Mouse (Mus musculus): ENCODE data around the gene Hdac4. TPM values are rescaled to one million over a fixed set of nuclear protein-coding genes. Genes with fewer than 3 reads are reported as not detected.

Hdac4 gene
- 10 to 100 TPM; 37.2 to 39.9 TPM for total RNA-seq (2021)

GRCm38 (mm10) chr1:92195360-92196149 lies at the start of gene Hdac4:
Hdac4 (minus strand) TSS chr1:92195699.
- intact Hi-C loops (cut with DNase I): no loop called here

GRCm38 (mm10) chr1:92243549-92243948 lies 48.0 kb upstream of the Hdac4 start:
- no peak for DNase-seq
- intact Hi-C loops (cut with DNase I): no loop called here

More at GRCm38 (mm10) chr1:92195360-92196149, at the start of gene Hdac4:
- peak; percentile 80 to 86 for DNase-seq

DNA sequence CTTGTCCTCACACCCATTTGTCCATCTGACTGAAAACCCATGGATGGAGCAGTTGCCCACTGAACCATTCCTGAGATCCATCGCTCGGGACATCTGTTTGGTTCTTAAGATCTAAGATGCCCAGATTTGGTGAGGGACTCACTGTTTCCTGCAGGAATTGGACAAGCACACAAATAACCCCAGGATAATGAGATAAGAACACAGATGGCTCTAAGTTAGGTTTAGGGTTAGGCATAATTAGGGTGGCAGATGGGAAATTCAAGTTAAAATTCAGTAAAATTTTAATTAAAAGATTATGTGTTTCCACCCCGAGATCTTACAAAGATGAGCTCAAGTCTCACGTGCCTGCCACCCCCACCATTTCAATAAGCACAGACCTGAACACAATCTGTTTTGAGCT lies 44.6 kb upstream of the Hdac4 start:
- intact Hi-C loops (cut with DNase I): no loop called here
- no peak for DNase-seq

DNA sequence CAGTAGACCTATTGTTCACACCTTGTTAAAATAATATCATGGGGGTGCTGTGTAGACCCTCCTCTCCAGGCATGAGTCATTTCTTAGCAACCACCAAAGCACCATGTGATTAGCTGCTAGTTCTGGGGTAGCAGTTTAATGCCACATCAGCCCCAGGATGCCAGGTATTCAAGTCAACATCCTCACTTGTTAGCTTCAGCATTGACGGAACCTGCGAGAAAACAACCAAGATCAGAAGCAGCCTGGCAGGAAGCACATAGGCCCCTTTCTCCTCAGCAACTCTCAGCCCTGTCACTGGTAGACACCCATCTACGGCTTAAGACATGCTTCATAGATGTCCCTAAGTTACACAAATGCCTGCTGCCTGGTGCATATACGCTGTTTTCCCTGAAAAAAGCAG lies 40.1 kb upstream of the Hdac4 start:
- DNase-seq: no peak
- intact Hi-C loops (cut with DNase I): no loop called here

GRCm38 (mm10) chr1:92225297-92225696 lies 29.8 kb upstream of the Hdac4 start:
- DNase-seq: no peak
- intact Hi-C loops (cut with DNase I): no loop called here

DNA sequence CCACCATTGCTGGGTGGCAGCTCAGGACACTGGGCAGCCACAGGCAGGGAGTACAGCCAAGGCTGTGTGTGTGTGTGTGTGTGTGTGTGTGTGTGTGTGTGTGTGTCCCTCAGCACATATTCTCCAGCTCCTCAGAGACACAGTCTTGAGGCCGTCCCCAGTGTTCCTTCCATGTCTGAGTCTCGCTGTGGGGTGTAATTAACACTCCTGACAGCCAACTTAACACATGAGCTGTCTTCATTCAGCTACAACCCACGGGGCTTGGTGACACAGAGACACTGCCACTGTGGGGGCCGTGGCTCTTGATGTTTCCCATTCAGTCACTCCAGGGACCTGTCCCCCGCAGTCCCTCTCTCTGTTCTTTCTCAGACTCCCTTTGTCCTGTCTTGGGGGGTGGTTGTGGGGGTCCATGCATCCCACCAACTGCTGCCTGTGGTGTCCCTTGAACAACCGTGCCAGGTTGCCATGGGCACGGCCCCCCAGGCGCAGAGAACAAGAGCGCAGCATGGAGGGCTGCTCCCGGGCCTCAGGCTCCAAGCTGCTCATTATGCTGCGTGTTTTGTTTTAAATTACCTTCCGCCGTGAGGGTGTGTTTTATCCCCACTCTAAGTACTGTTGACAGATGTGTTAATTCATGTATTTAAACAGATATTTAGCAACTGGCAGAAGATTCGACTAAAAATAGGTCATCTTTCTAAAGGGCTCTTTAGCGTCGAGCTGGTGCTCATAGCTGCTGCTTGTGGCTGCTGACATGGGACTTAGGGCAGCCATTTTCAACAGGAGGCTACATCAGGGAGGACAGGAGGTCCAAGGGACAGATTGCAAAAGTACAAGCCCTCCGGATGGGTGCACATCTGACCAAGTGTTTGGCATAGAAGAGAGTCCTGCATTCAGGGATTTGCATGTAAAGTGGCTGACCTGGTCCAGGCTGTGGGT lies 28.7 kb upstream of the Hdac4 start:
- DNase-seq: no peak
- intact Hi-C loops (cut with DNase I): no loop called here

DNA sequence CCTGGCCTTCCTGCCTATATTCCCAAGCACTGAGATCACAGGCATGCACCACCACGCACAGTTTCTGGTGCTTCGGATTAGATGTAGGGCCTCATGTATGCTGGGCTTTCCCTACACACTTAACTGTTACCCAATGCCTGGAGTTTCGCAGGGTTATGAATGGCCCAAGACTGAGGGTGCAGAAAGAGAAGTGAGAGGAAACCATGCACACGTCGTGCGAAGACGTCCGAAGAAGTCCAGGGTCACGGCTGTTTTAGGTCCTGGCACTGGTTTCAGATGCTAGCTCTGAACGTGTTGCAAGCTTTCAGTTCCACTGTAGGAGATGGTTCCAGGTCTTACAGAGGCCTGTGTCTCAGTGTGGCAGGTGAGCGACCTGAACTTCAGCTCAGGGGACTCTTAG lies 21.2 kb upstream of the Hdac4 start:
- intact Hi-C loops (cut with DNase I): no loop called here
- DNase-seq: peak in 1 of 2 experiments; percentile 12

DNA sequence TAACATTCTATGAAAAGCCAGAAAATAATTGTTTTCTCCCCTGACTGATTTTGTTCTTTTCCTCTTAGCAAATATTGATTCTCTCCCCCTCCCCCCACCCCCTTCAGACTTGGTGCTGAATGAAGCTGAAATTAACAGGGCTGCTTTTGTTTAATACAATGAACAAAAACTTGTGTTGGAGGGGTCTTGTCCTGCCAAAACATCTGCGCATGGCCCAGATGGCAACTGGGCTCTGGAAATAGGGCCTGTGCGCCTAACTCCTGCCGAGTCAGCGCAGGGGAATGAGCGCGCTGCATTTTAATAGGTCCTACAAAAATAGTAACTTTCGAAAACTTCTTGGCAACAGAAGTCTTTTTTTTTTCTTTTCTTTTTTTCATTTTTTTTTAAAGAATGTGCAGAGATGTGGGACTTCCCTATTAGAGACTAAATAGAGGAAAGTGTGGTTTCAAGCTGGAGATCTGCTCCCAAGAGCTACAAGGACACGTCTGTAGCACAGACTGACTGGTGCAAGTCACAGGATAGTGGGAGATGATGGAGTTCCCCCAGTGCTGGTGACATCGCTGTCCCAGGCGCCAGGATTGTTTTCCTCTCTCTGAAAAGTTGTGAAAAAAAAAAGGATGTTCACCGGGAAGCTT lies 20.6 kb upstream of the Hdac4 start:
- intact Hi-C loops (cut with DNase I): no loop called here
- peak; percentile 28 to 36 for DNase-seq

DNA sequence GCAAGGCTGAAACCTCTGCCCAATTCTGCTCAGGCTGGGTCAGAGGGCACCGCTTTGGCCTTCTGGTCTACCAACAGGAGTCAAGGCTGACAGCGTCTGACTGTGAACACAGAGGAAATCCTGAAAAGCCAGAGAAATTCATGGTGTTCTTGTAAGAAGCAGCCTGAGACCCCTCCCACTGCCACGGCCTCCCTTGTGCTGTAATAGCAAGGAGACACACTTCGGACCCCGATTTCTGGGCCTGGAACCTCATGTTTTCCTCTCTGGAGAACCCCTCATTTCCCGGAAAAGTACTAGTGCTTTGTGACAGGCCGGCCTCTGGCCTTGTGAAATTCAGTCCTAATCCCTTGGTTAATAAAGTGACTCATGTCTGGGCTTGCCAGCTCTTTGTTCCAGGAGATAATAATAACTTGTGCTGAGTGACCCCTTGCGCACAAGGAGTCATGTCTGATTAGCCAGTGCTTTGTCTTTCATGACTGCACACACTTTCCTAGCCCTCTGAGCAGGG lies 19.7 kb upstream of the Hdac4 start:
- intact Hi-C loops (cut with DNase I): no loop called here
- DNase-seq: peak; percentile 71 to 74

DNA sequence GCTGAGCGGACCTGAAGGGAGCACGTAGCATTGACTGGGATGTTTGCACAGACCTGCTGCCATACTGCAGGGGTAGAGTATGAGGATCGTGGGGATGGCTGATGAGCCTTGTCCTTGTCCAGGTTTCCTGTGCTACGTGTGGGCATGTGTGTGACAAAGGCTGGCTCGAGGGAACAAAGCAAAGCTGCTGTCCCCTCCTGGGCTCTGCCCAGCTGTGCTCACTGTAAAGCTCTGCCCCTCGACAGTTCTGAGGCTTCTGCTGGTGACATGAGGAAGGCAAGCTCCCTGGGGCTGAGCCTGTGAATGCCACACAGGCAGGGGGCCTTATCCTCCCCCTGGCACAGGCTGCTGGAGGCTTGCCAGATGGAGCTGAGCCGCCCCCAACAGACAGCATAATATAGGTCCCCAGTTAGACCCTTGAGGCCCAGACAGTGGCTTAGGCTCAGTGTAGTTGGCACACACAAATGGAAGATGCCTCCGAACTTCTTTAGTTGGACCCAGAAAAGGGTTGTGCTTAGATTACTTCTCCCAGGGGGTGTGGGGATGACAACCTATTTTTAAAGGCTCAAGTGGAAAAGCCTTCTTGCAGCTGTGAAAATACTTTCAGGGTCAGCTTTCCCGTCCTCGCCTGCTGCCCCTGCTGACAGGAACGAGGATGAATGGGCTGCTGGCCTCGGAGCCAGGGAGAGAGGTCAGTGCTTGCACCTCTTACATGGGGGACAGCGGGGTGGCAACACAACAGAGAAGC lies 16.7 kb upstream of the Hdac4 start:
- intact Hi-C loops (cut with DNase I): no loop called here
- DNase-seq: peak; percentile 60 to 61

- intact Hi-C loops (cut with DNase I): no loop called here
- DNase-seq: no peak
These were observed 7.3 kb upstream of the Hdac4 start for GRCm38 (mm10) chr1:92202639-92203352.

DNA sequence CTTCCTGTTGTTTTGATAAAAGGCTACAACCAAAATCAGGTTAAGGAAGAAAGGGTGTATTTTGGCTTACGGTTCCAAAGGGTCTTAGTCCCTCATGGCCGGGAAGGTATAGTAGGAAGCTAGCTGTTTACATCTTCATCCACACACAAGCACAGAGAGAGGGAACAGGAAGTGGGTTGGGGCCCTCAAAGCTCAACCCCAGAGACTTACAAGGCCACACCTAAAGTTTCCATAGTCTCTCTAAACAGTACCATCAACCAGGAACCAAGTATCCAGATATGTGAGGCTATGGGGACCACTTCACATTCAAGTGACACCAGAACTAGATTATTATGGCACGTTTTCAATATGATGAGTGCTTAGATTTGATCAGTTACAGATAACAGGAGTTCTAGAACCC lies 5.0 kb downstream of the Hdac4 start:
- DNase-seq: no peak
- intact Hi-C loops (cut with DNase I): no loop called here

GRCm38 (mm10) chr1:92187137-92187536 lies 8.4 kb downstream of the Hdac4 start:
- DNase-seq: no peak
- intact Hi-C loops (cut with DNase I): no loop called here

- DNase-seq: no peak
- intact Hi-C loops (cut with DNase I): no loop called here
These were observed 10.9 kb downstream of the Hdac4 start for GRCm38 (mm10) chr1:92184600-92184999.

- DNase-seq: no peak
- intact Hi-C loops (cut with DNase I): loop anchor here (2.0 kb wide), 1 partner anchor 28 kb away; no protein-coding TSS in a partner anchor
These were observed 12.3 kb downstream of the Hdac4 start for GRCm38 (mm10) chr1:92183101-92183790.

- DNase-seq: no peak
- intact Hi-C loops (cut with DNase I): loop anchor here (2.0 kb wide), 1 partner anchor 29 kb away; no protein-coding TSS in a partner anchor
These were observed 13.5 kb downstream of the Hdac4 start for GRCm38 (mm10) chr1:92181970-92182369.

GRCm38 (mm10) chr1:92180141-92181137 lies 15.1 kb downstream of the Hdac4 start:
- intact Hi-C loops (cut with DNase I): no loop called here
- peak; percentile 99 to 100 for DNase-seq

All from heart, postnatal 10 days (tissue).